Mouse (Mus musculus) liver, embryonic 14.5 days (tissue): ENCODE data around the gene Pzp. TPM values are rescaled to one million over a fixed set of nuclear protein-coding genes. Genes with fewer than 3 reads are reported as not detected.

Experiments used
- ATAC-seq: fragments of 200-750 bp; cut with Nextera tagmentation; 2 replicates; pipeline ENCODE4 v1.8.0; 2017; ENCODE audit warnings: moderate number of reproducible peaks, mild to moderate bottlenecking, moderate library complexity; ENCODE audit not compliant: insufficient read depth
- DNase-seq, 3 experiments: peaks; one replicate each; pipeline ENCODE4 v3.0.0-alpha.2; 2012 to 2013; ENCODE audit warnings: low read depth in 3 of 3, low spot score in 3 of 3
- H3K27ac ChIP-seq: fragments of 300-500 bp; sonication (generic); 2 replicates; pipeline ENCODE4 v1.5.1; 2014; ENCODE audit warnings: moderate library complexity, mild to moderate bottlenecking, control low read depth, inconsistent platforms
- H3K27me3 ChIP-seq: fragments of 300-500 bp; sonication (generic); 2 replicates; pipeline ENCODE4 v1.6.1; 2014; ENCODE audit warnings: mild to moderate bottlenecking, low read length, moderate library complexity; ENCODE audit not compliant: control insufficient read depth, insufficient read depth
- H3K36me3 ChIP-seq: fragments of 300-500 bp; sonication (generic); replicated peaks from 2 replicates; pipeline ENCODE4 v1.6.1; 2014; ENCODE audit warnings: low read depth; ENCODE audit not compliant: control insufficient read depth, insufficient read depth
- H3K4me1 ChIP-seq, 2 experiments: fragments of 200-500 bp in 1 of 2; fragments of 300-500 bp in 1 of 2; sonication (generic) in 1 of 2; replicated peaks; 2 replicates each; pipeline ENCODE4 v1.6.1; 2012 to 2014; ENCODE audit warnings: antibody characterized with exemption in 1 of 2, inconsistent platforms in 1 of 2, low read length in 1 of 2; ENCODE audit not compliant: control insufficient read depth in 2 of 2, insufficient read depth in 2 of 2
- H3K4me2 ChIP-seq: fragments of 300-500 bp; sonication (generic); 2 replicates; pipeline ENCODE4 v1.6.1; 2014; ENCODE audit warnings: low read depth, mild to moderate bottlenecking, control low read depth, moderate library complexity
- H3K4me3 ChIP-seq, 2 experiments: fragments of 200-500 bp in 1 of 2; fragments of 300-500 bp in 1 of 2; sonication (generic) in 1 of 2; 2 replicates each; pipeline ENCODE4 v1.5.1; 2012 to 2014; ENCODE audit warnings: low read depth in 2 of 2, low read length in 2 of 2, mild to moderate bottlenecking in 2 of 2, control low read depth in 1 of 2, inconsistent platforms in 1 of 2, moderate library complexity in 1 of 2; ENCODE audit not compliant: insufficient read depth in 1 of 2
- H3K9ac ChIP-seq: fragments of 300-500 bp; sonication (generic); replicated peaks from 2 replicates; pipeline ENCODE4 v1.6.1; 2014; ENCODE audit warnings: mild to moderate bottlenecking, control low read depth, moderate library complexity
- H3K9me3 ChIP-seq: fragments of 300-500 bp; sonication (generic); 2 replicates; pipeline ENCODE4 v1.6.1; 2016; ENCODE audit warnings: low read length, mixed read lengths; ENCODE audit not compliant: control insufficient read depth
- CTCF ChIP-seq: IDR thresholded peaks from 2 replicates; pipeline ENCODE4 v1.5.1; 2016; ENCODE audit warnings: antibody characterized with exemption, low read depth, control low read depth
- EP300 ChIP-seq: IDR thresholded peaks from 2 replicates; pipeline ENCODE4 v1.6.1; 2016; ENCODE audit warnings: antibody characterized with exemption, low read depth
- WGBS: fragments of 180-500 bp; shearing (Covaris S2); extraction: QIAGEN DNeasy Blood & Tissue Kit; methylation state at CpG from one replicate; pipeline ENCODE4 v1.1.7; 2014; ENCODE audit not compliant: insufficient replicate concordance; 5-methylcytosine and 5-hydroxymethylcytosine counted together
- polyA plus RNA-seq, 2 experiments: library from polyadenylated mRNA; depleted of rRNA in 1 of 2; stranded (reverse) in 1 of 2; unstranded in 1 of 2; fragments of >200 nt; fragmentation: Nextera tagmentation in 1 of 2; extraction: Ambion mirVana in 1 of 2; gene quantifications; 2 replicates each; pipeline versions ENCODE4 v1.2.1 to v1.2.3; 2012 to 2014

Pzp gene
- polyA plus RNA-seq, 2 experiments = 187 to 201 TPM

DNA sequence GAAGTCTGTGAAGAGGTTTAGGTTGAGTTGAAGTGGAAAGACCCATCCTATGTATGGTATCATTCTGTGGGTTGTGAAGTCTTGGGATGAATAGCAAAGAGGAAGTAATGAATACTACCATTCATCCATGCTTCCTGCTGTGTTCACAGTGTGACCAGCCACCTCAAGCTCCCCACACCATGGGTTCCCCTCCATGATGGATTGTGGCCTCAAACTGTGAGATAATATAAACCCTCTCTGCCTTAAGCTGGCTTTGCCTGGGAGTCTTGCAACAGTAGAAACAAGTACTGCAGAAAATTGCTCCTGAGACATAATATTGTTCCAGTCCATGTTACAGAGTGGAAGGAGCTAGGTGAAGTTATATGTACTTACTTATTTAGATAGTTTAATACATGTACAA, 64.9 kb downstream of the Pzp start:
- Histone ChIP-seq H3K36me3 (no peaks in the 10 kb centered on the region), H3K4me3 (no peak overlapping the region), H3K27ac (no peak overlapping the region), H3K9me3 (no peaks in the 10 kb centered on the region), H3K27me3 (no peaks in the 10 kb centered on the region), H3K4me2 (no peak overlapping the region), H3K4me1 (peaks cover 6 to 7% of the 10 kb centered on the region in 2 experiments; a peak in 3 of 4 replicates), H3K9ac (no peak overlapping the region)
- DNase-seq (no peak), ATAC-seq (no peak)
- TF ChIP-seq CTCF (no peak), EP300 (no peak)

GRCm38 (mm10) chr6:128460729-128461503, 65.6 kb downstream of the Pzp start:
- Histone ChIP-seq H3K4me2 (no peak overlapping the region), H3K4me1 (0 out of 4 replicates have a peak, but pooled peaks cover under 1% of the 10 kb centered on the region in 2 experiments), H3K9ac (no peak overlapping the region), H3K4me3 (no peak overlapping the region), H3K36me3 (no peaks in the 10 kb centered on the region), H3K27ac (no peak overlapping the region), H3K27me3 (no peaks in the 10 kb centered on the region), H3K9me3 (no peaks in the 10 kb centered on the region)
- WGBS = 69% methylated on average over 14 of the region's 14 CpGs
- ATAC-seq (no peak), DNase-seq (no peak)
- no peak for TF ChIP-seq CTCF
- TF ChIP-seq EP300 = no peak

DNA sequence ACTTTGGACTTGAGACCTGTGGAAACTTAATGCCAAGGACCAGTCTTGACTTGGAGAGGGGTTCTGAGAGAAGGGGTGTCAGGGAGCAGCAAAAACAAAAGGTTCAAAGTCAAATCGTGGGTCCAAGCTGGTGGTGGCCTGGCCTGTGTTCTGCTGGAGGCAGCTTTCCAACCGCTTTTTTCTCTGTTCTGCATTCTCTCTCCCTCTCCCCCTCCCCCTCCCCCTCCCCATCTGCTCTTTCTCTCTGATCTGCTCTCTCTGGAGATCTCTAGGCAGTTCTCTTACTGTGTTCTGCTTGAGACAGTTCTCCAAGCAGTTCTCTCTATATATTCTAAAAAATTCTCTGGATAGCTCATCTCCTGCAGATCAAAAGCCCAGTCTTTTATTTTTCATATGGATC, 66.2 kb downstream of the Pzp start:
- H3K36me3 ChIP-seq = no peaks in the 10 kb centered on the region
- TF ChIP-seq EP300 (no peak), CTCF (no peak)
- no peaks in the 10 kb centered on the region for H3K27me3 ChIP-seq
- no peaks in the 10 kb centered on the region for H3K9me3 ChIP-seq
- no peak overlapping the region for H3K4me2 ChIP-seq
- ATAC-seq = no peak
- no peak overlapping the region for H3K4me3 ChIP-seq
- no peaks in the 10 kb centered on the region for H3K4me1 ChIP-seq
- 28% methylated on average over 2 of the region's 2 CpGs for WGBS
- no peak for DNase-seq
- H3K27ac ChIP-seq = no peak overlapping the region
- no peak overlapping the region for H3K9ac ChIP-seq

DNA sequence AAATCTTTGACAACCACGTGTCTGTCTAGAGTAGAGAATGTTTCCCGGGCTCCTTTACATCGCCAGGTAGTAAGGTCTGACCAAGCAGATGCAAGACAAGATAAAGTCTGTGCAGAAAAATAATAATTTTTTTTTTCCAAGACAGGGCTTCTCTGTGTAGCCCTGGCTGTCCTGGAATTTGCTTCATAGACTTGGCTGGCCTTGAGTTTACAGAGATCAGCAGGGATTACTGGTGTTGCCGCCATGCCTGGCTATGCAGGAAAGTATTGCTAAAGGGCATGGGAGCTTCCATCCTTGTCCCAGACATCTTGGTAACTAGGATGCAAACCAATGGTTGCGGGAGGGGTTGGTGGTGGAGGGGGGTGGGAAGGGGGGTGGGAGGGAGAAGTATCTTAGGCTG, 69.3 kb downstream of the Pzp start:
- no peak for DNase-seq
- Histone ChIP-seq H3K27ac (no peak overlapping the region), H3K4me3 (no peak overlapping the region), H3K27me3 (no peaks in the 10 kb centered on the region), H3K4me1 (no peaks in the 10 kb centered on the region), H3K4me2 (no peak overlapping the region), H3K36me3 (no peaks in the 10 kb centered on the region), H3K9me3 (no peaks in the 10 kb centered on the region), H3K9ac (no peak overlapping the region)
- 62% methylated on average over 5 of the region's 5 CpGs for WGBS
- TF ChIP-seq CTCF = no peak
- TF ChIP-seq EP300 = no peak
- ATAC-seq = no peak

DNA sequence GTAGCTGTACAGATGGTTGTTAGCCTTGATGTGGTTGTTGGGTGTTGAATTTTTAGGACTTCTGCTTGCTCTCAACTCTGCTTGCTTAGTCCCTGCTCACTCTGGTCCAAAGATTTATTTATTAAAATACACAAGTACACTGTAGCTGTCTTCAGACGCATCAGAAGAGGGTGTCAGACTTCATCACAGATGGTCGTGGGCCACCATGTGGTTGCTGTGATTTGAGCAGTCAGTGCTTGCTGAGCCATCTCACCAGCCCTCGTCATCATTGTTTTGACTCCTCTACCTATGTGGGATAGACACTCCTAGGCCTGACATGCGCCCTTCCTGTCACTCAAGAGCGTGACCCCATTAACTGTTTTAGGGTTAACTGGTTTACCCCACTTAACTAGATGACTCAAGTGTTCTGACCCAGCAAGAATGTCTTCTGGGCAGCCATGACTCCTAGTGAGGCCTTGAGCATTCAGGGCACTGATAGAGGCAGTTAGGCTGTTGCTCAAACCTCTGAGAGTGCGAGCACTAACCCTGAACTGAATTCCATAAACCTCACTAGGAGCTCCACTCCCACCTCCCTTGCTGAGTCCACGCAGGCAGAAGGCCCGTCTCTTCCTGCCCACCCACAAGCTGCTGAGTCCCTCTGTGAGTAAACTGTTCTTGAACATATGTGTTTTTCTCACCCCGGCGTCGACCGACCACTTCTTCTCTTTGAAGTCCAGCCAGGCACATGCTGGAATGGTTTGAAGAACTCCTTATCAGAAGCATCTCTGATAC, 70.5 kb downstream of the Pzp start:
- DNase-seq (no peak), ATAC-seq (no peak)
- WGBS = 66% methylated on average over 12 of the region's 12 CpGs
- Histone ChIP-seq H3K27ac (no peak overlapping the region), H3K4me1 (no peaks in the 10 kb centered on the region), H3K9ac (no peak overlapping the region), H3K4me3 (no peak overlapping the region), H3K9me3 (no peaks in the 10 kb centered on the region), H3K4me2 (no peak overlapping the region), H3K27me3 (no peaks in the 10 kb centered on the region), H3K36me3 (no peaks in the 10 kb centered on the region)
- no peak for TF ChIP-seq CTCF
- no peak for TF ChIP-seq EP300
